Mouse (Mus musculus): ENCODE measurements at regions not wholly inside any gene's neighbourhood (a gene's known extent, or its start where the extent isn't known, plus 50 kb on each side); places are given as distances from the start of the nearest gene placed in this dataset.

DNA sequence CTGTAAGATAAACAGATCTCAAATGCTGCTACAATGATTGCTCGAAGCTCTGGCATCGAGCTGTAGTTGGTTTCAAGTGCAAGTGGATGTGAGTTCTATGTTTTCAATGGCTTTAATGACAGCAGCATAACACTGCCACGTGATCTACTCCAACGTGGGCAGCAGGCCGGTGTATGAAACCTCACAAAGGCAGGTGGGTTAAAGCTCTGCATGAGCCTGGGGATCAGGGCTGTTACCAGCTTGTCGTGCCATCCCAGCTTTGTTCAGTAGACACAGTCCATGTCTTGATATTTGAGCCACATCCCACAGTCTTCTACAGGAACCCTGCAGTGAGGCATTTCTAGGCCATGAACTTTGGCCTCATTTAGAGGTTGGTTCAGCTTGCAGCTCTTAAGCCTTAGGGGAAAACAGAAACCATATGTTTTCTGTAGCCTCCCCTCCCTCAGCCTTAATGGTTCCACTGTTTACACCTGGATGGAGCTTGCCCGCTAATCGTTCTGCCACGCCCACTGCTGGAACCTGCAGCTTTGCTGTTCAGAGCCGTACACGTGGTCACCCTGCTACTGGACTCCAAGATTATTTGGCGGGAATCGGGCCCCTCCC is 121.8 kb upstream of the Serpine2 start:
- H3K27me3 ChIP-seq (ENCODE audit: insufficient read depth, low read length): no peaks in the 10 kb centered on the region
- no peak overlapping the region for H3K27ac ChIP-seq (ENCODE audit: low read depth, low read length)
- no peak overlapping the region for H3K4me2 ChIP-seq (ENCODE audit: low read depth, low read length, poor library complexity, severe bottlenecking)
- H3K4me3 ChIP-seq (ENCODE audit: low read depth, low read length): no peak overlapping the region
- no peak for ATAC-seq (ENCODE audit: low FRiP score)
- H3K9ac ChIP-seq (replicated peaks; ENCODE audit: low read length, poor library complexity, severe bottlenecking): no peak overlapping the region
- no peak for TF ChIP-seq CTCF (IDR thresholded peaks at IDR 0.05)
- H3K36me3 ChIP-seq (ENCODE audit: insufficient read depth, low read length): no peaks in the 10 kb centered on the region
- no peak for DNase-seq (ENCODE audit: low spot score)
- H3K4me1 ChIP-seq (ENCODE audit: insufficient read depth, low read length): no peaks in the 10 kb centered on the region
- H3K9me3 ChIP-seq (ENCODE audit: low read length): no peaks in the 10 kb centered on the region
- 83% methylated on average over 13 of the region's 13 CpGs for whole genome bisulfite sequencing

DNA sequence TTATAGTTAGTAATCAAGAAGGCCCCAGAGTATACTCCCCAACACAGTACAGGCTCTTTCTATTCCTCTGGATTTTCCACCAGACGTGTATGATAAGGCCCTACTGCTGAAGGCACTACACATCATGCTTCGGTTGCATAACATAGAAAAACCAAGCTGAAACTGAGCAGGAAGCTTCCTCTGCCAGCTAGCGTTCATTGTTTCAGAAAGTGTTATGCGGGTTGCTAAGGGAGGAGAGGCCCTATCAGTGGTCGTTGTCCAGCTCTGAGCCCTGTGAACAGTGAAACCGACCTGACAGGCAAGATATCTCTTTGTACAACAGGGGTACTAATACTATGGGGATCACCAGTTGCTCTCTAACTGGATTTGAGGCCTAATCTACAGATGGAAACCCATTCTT is 118.9 kb upstream of the Serpine2 start:
- Histone ChIP-seq H3K27ac (ENCODE audit: low read depth, low read length) (no peak overlapping the region), H3K4me1 (ENCODE audit: insufficient read depth, low read length) (no peaks in the 10 kb centered on the region), H3K4me2 (ENCODE audit: low read depth, low read length, poor library complexity, severe bottlenecking) (no peak overlapping the region), H3K27me3 (ENCODE audit: insufficient read depth, low read length) (no peaks in the 10 kb centered on the region), H3K4me3 (ENCODE audit: low read depth, low read length) (no peak overlapping the region), H3K9me3 (ENCODE audit: low read length) (no peaks in the 10 kb centered on the region), H3K36me3 (ENCODE audit: insufficient read depth, low read length) (no peaks in the 10 kb centered on the region), H3K9ac (replicated peaks; ENCODE audit: low read length, poor library complexity, severe bottlenecking) (no peak overlapping the region)
- 63% methylated on average over 6 of the region's 6 CpGs for WGBS
- ATAC-seq (ENCODE audit: low FRiP score) (no peak), DNase-seq (ENCODE audit: low spot score) (no peak)
- TF ChIP-seq CTCF (IDR thresholded peaks at IDR 0.05): no peak

DNA sequence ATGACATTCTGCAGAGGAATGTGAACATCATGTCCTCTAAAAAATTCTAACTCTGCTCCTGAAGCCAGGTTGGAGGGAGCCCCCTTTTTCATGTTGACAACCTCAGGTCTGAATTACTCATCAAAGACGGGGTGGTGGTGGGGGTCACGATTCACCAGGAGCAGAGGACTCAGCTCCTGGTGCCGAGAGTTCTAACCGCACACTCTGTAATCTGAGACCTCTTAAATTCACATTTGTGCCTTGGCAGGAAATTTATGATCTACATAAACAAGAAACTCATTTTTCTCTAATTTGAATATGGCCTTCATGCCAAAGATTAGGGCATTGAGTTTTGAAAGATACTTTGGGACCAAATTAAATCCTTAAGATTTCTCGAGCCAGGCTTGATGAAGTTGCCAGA is 117.2 kb upstream of the Serpine2 start:
- Histone ChIP-seq H3K4me1 (ENCODE audit: insufficient read depth, low read length) (no peaks in the 10 kb centered on the region), H3K27ac (ENCODE audit: low read depth, low read length) (no peak overlapping the region), H3K36me3 (ENCODE audit: insufficient read depth, low read length) (no peaks in the 10 kb centered on the region), H3K9me3 (ENCODE audit: low read length) (no peaks in the 10 kb centered on the region), H3K9ac (replicated peaks; ENCODE audit: low read length, poor library complexity, severe bottlenecking) (no peak overlapping the region), H3K4me2 (ENCODE audit: low read depth, low read length, poor library complexity, severe bottlenecking) (no peak overlapping the region), H3K4me3 (ENCODE audit: low read depth, low read length) (no peak overlapping the region), H3K27me3 (ENCODE audit: insufficient read depth, low read length) (no peaks in the 10 kb centered on the region)
- DNase-seq (ENCODE audit: low spot score) (no peak), ATAC-seq (ENCODE audit: low FRiP score) (no peak)
- WGBS: 78% methylated on average over 5 of the region's 5 CpGs
- TF ChIP-seq CTCF (IDR thresholded peaks at IDR 0.05): no peak

DNA sequence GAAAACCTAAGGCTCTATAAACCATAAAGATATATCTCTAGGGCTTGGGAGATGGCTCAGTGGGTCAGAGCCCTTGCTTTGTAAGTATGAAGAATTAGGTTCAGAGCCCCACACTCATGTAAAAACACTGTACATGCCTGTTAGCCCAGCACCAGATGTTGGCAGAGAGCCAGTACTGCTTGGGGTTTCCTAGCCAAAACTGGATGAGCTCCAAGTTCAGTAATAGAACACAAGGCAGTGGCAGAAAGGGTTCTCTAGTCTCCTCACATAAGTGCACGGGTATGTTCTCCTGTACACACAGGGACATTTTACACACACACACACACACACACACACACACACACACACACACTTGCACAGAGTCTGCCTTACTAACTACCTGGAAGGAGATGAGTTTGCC is 95.1 kb upstream of the Serpine2 start:
- H3K36me3 ChIP-seq (ENCODE audit: insufficient read depth, low read length): no peaks in the 10 kb centered on the region
- 48% methylated on average over 1 of the region's 1 CpGs for WGBS
- no peak overlapping the region for H3K27ac ChIP-seq (ENCODE audit: low read depth, low read length)
- H3K4me3 ChIP-seq (ENCODE audit: low read depth, low read length): no peak overlapping the region
- no peak overlapping the region for H3K9ac ChIP-seq (replicated peaks; ENCODE audit: low read length, poor library complexity, severe bottlenecking)
- no peaks in the 10 kb centered on the region for H3K4me1 ChIP-seq (ENCODE audit: insufficient read depth, low read length)
- no peaks in the 10 kb centered on the region for H3K9me3 ChIP-seq (ENCODE audit: low read length)
- no peak for TF ChIP-seq CTCF (IDR thresholded peaks at IDR 0.05)
- ATAC-seq (ENCODE audit: low FRiP score) (peak; percentile 45; the same call in 1 of the 2 replicates), DNase-seq (ENCODE audit: low spot score) (peak; percentile 92)
- no peak overlapping the region for H3K4me2 ChIP-seq (ENCODE audit: low read depth, low read length, poor library complexity, severe bottlenecking)
- H3K27me3 ChIP-seq (ENCODE audit: insufficient read depth, low read length): no peaks in the 10 kb centered on the region

DNA sequence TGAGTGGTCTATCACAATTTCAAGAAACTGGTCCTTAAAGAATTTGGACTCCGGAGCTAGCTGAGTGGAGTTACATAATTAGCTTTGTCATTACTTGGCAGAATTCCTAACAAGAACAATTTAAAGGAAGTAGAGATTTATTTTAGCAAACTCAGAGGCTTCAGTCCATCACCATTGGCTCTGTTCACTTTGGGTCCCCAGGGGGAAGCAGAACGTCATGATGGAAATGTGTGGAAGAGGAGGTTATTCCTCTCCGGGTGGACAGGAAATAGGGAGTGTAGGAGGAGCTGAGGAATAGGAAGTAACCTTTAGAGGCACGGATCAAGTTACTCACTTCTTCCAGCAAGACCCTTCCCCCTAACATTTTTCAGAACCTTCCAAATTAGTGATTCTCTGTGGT is 83.3 kb upstream of the Serpine2 start:
- H3K4me1 ChIP-seq (ENCODE audit: insufficient read depth, low read length): no peaks in the 10 kb centered on the region
- H3K27ac ChIP-seq (ENCODE audit: low read depth, low read length): no peak overlapping the region
- TF ChIP-seq CTCF (IDR thresholded peaks at IDR 0.05): no peak
- no peaks in the 10 kb centered on the region for H3K36me3 ChIP-seq (ENCODE audit: insufficient read depth, low read length)
- H3K27me3 ChIP-seq (ENCODE audit: insufficient read depth, low read length): no peaks in the 10 kb centered on the region
- DNase-seq (ENCODE audit: low spot score): no peak
- H3K9me3 ChIP-seq (ENCODE audit: low read length): no peaks in the 10 kb centered on the region
- H3K9ac ChIP-seq (replicated peaks; ENCODE audit: low read length, poor library complexity, severe bottlenecking): no peak overlapping the region
- 83% methylated on average over 4 of the region's 4 CpGs for WGBS
- no peak for ATAC-seq (ENCODE audit: low FRiP score)
- H3K4me2 ChIP-seq (ENCODE audit: low read depth, low read length, poor library complexity, severe bottlenecking): no peak overlapping the region
- H3K4me3 ChIP-seq (ENCODE audit: low read depth, low read length): no peak overlapping the region

DNA sequence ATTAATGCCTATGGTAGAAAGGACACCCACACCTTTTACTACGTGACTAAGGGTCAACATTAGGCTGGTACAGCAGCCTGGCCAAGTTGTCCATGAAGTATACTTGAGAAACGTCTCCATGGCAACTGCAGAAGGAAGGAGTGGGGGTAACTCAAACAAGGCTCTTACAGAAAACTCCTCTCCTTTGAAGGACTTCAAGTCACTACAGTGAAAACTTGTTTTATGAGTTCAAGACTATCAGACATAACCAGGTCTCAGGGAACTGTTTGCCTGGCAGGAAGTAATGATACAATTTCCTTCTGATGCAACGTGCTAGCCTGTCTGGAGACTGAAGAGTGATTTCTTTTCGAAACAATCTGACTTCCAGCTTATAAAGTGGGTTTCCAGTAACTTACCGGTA is 71.5 kb upstream of the Serpine2 start:
- no peaks in the 10 kb centered on the region for H3K9me3 ChIP-seq (ENCODE audit: low read length)
- 78% methylated on average over 5 of the region's 5 CpGs for WGBS
- H3K27ac ChIP-seq (ENCODE audit: low read depth, low read length): no peak overlapping the region
- no peaks in the 10 kb centered on the region for H3K4me1 ChIP-seq (ENCODE audit: insufficient read depth, low read length)
- TF ChIP-seq CTCF (IDR thresholded peaks at IDR 0.05): no peak
- no peak overlapping the region for H3K4me2 ChIP-seq (ENCODE audit: low read depth, low read length, poor library complexity, severe bottlenecking)
- H3K36me3 ChIP-seq (ENCODE audit: insufficient read depth, low read length): no peaks in the 10 kb centered on the region
- DNase-seq (ENCODE audit: low spot score): no peak
- no peaks in the 10 kb centered on the region for H3K27me3 ChIP-seq (ENCODE audit: insufficient read depth, low read length)
- H3K4me3 ChIP-seq (ENCODE audit: low read depth, low read length): no peak overlapping the region
- ATAC-seq (ENCODE audit: low FRiP score): no peak
- no peak overlapping the region for H3K9ac ChIP-seq (replicated peaks; ENCODE audit: low read length, poor library complexity, severe bottlenecking)
